Mouse (Mus musculus) embryonic facial prominence, embryonic 14.5 days (tissue): ENCODE results near the gene Atm. TPM values are rescaled to one million over a fixed set of nuclear protein-coding genes. Genes with fewer than 3 reads are reported as not detected.
A peak's percentile ranks its signal among the peaks of the same experiment; 100 is the strongest.

Experiments used
- ATAC-seq: fragments of 200-750 bp; cut with Nextera tagmentation; 2 replicates; pipeline ENCODE4 v1.8.0; 2017; ENCODE audit warnings: low read depth, moderate number of reproducible peaks, moderate TSS enrichment
- DNase-seq: peaks from one replicate; pipeline ENCODE4 v3.0.0-alpha.2; 2015; ENCODE audit warnings: low spot score
- H3K27ac ChIP-seq: fragments of 300-500 bp; sonication (generic); replicated peaks from 2 replicates; pipeline ENCODE4 v1.5.1; 2014; ENCODE audit warnings: low read depth, mild to moderate bottlenecking, low read length, moderate library complexity
- H3K27me3 ChIP-seq: fragments of 300-500 bp; sonication (generic); replicated peaks from 2 replicates; pipeline ENCODE4 v1.6.1; 2014; ENCODE audit warnings: low read length; ENCODE audit not compliant: control insufficient read depth, insufficient read depth
- H3K36me3 ChIP-seq: fragments of 300-500 bp; sonication (generic); 2 replicates; pipeline ENCODE4 v1.6.1; 2014; ENCODE audit warnings: low read length, mixed read lengths; ENCODE audit not compliant: control insufficient read depth, insufficient read depth
- H3K4me1 ChIP-seq: fragments of 300-500 bp; sonication (generic); 2 replicates; pipeline ENCODE4 v1.6.1; 2014; ENCODE audit warnings: antibody characterized with exemption, low read length; ENCODE audit not compliant: control insufficient read depth, insufficient read depth
- H3K4me2 ChIP-seq: fragments of 300-500 bp; sonication (generic); 2 replicates; pipeline ENCODE4 v1.6.1; 2014; ENCODE audit warnings: low read depth, mild to moderate bottlenecking, low read length, moderate library complexity, mixed read lengths
- H3K4me3 ChIP-seq: fragments of 300-500 bp; sonication (generic); 2 replicates; pipeline ENCODE4 v1.5.1; 2014; ENCODE audit warnings: low read depth, mild to moderate bottlenecking, low read length
- H3K9ac ChIP-seq: fragments of 300-500 bp; sonication (generic); 2 replicates; pipeline ENCODE4 v1.6.1; 2014; ENCODE audit warnings: low read depth, mild to moderate bottlenecking, low read length, moderate library complexity, mixed read lengths
- H3K9me3 ChIP-seq: fragments of 300-500 bp; sonication (generic); 2 replicates; pipeline ENCODE4 v1.6.1; 2016; ENCODE audit warnings: low read length; ENCODE audit not compliant: control insufficient read depth
- WGBS: fragments of 180-500 bp; shearing (Covaris S2); extraction: QIAGEN DNeasy Blood & Tissue Kit; methylation state at CpG from one replicate; pipeline ENCODE4 v1.1.7; 2014; 5-methylcytosine and 5-hydroxymethylcytosine counted together
- polyA plus RNA-seq: library from polyadenylated mRNA; unstranded; fragments of >200 nt; fragmentation: Nextera tagmentation; extraction: Ambion mirVana; gene quantifications from 2 replicates; pipeline ENCODE4 v1.2.1, GENCODE M21; 2014

Atm gene
- polyA plus RNA-seq, 1 experiment from 2014 or later, result 10.9 TPM

DNA sequence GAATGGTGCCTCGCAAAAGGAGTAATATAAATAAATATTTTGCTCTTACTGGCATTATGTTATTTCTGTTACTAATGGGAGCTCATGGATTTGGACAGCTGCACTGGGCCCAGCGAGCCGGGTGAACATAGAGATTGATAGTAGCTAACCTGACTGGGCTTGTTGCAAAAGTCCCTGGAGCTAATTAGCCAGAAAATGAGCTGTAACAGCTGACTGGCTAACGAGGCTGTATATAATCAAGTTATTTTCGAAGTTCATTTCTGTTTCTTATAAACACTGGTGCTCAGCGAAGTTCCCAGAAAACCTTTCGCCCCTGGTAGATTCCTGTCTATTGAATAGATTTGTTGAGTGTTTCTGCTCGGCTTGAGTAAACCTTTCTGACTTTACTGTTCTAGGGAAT, 133.5 kb downstream of the Atm start:
- H3K27ac ChIP-seq, result peak overlapping the region; percentile 67
- DNase-seq (peak; percentile 44), ATAC-seq (peak; percentile 20)
- H3K4me3 ChIP-seq, result no peak overlapping the region
- peak overlapping the region; percentile 44 for H3K4me2 ChIP-seq
- peaks cover under 1% of the 10 kb centered on the region; the same call in 1 of the 2 replicates for H3K36me3 ChIP-seq
- no peak overlapping the region for H3K9ac ChIP-seq
- peaks cover 12% of the 10 kb centered on the region; the same call in 1 of the 2 replicates for H3K4me1 ChIP-seq
- 53% methylated on average over 8 of the region's 8 CpGs for whole genome bisulfite sequencing
- H3K27me3 ChIP-seq, result no peaks in the 10 kb centered on the region
- no peaks in the 10 kb centered on the region for H3K9me3 ChIP-seq

DNA sequence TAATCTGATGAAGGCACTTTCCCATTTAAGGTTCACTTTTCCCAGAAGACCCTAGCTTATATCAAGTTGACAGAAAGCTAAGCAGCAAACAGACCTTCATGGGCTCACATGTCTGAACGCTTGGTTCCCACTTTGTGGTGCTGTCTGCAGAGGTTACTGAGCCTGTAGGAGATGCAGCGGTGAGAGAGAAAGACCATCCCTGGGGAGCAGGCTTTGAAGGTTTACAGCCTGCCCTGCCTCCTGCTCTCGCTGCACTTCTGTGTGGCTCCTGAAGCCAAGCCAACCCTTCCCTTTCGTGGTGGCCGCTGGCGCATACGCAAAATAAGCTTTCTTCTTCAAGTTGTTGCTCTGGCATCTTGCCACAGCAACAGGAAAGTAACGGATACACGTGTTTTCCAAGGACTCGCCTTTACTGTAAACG, 134.2 kb downstream of the Atm start, which contains the start of gene 4930550C14Rik:
4930550C14Rik (plus strand) TSS at position 35 of the 421 bp plus-strand sequence.
- peak within 1 kb of the TSS; percentile 11 for H3K4me3 ChIP-seq

GRCm38 (mm10) chr9:53401146-53401545, 135.4 kb downstream of the Atm start:
- no peaks in the 10 kb centered on the region for H3K9me3 ChIP-seq
- no peaks in the 10 kb centered on the region for H3K27me3 ChIP-seq
- 79% methylated on average over 8 of the region's 8 CpGs for WGBS
- no peak overlapping the region for H3K4me3 ChIP-seq
- H3K9ac ChIP-seq, result no peak overlapping the region
- H3K36me3 ChIP-seq, result peaks cover 10% of the 10 kb centered on the region
- no peak overlapping the region for H3K27ac ChIP-seq
- no peak overlapping the region for H3K4me2 ChIP-seq
- DNase-seq (no peak), ATAC-seq (no peak)
- peaks cover 12% of the 10 kb centered on the region; the same call in 1 of the 2 replicates for H3K4me1 ChIP-seq

More for the DNA sequence above, 134.2 kb downstream of the Atm start, which contains the start of gene 4930550C14Rik:
- ATAC-seq, result peak; percentile 15; the same call in 1 of the 2 replicates
- peak; percentile 88 for DNase-seq
- H3K36me3 ChIP-seq, result peaks cover 7% of the 10 kb centered on the region; the same call in 1 of the 2 replicates
- peak within 1 kb of the TSS; percentile 67 for H3K27ac ChIP-seq
- H3K4me1 ChIP-seq, result peaks cover 12% of the 10 kb centered on the region; the same call in 1 of the 2 replicates
- H3K9ac ChIP-seq, result peak within 1 kb of the TSS; percentile 40
- H3K9me3 ChIP-seq, result no peaks in the 10 kb centered on the region
- H3K27me3 ChIP-seq, result no peaks in the 10 kb centered on the region
- peak within 1 kb of the TSS; percentile 44 for H3K4me2 ChIP-seq
- 13% methylated on average over 11 of the region's 11 CpGs for WGBS

GRCm38 (mm10) chr9:53400696-53401095, 135.8 kb downstream of the Atm start:
- Histone ChIP-seq H3K36me3 (peaks cover 12% of the 10 kb centered on the region), H3K27ac (no peak overlapping the region), H3K27me3 (no peaks in the 10 kb centered on the region), H3K9ac (no peak overlapping the region), H3K4me1 (peaks cover 10% of the 10 kb centered on the region; the same call in 1 of the 2 replicates), H3K4me3 (no peak overlapping the region), H3K9me3 (no peaks in the 10 kb centered on the region), H3K4me2 (no peak overlapping the region)
- ATAC-seq, result no peak
- 81% methylated on average over 4 of the region's 4 CpGs for WGBS
- no peak for DNase-seq

GRCm38 (mm10) chr9:53399537-53399936, 137.0 kb downstream of the Atm start:
- H3K27ac ChIP-seq, result no peak overlapping the region
- no peak for DNase-seq
- peaks cover 12% of the 10 kb centered on the region for H3K36me3 ChIP-seq
- WGBS, result 90% methylated on average over 8 of the region's 8 CpGs
- H3K27me3 ChIP-seq, result no peaks in the 10 kb centered on the region
- H3K4me1 ChIP-seq, result peaks cover 9% of the 10 kb centered on the region; the same call in 1 of the 2 replicates
- no peak for ATAC-seq
- H3K4me3 ChIP-seq, result no peak overlapping the region
- H3K9me3 ChIP-seq, result no peaks in the 10 kb centered on the region
- H3K9ac ChIP-seq, result no peak overlapping the region
- no peak overlapping the region for H3K4me2 ChIP-seq

DNA sequence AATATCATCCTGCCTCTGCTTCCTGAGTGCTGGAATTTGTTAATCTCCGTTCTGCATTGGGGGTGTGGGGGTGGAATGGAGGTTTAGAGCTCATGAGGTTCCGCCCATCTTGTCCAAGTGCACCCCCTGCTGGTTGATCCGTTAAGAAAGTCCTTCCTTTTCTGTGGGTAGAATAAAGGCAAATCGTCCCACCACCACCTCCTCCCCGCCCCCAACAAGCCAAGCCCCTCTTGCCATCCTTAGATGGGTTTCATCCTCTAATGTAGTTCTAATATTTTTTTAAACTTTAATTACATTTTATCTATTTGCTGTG, 138.2 kb downstream of the Atm start:
- H3K27ac ChIP-seq, result no peak overlapping the region
- H3K27me3 ChIP-seq, result no peaks in the 10 kb centered on the region
- peaks cover 9% of the 10 kb centered on the region; the same call in 1 of the 2 replicates for H3K4me1 ChIP-seq
- H3K9me3 ChIP-seq, result no peaks in the 10 kb centered on the region
- DNase-seq (peak; percentile 34), ATAC-seq (no peak)
- 15% methylated on average over 5 of the region's 5 CpGs for WGBS
- no peak overlapping the region for H3K9ac ChIP-seq
- H3K4me2 ChIP-seq, result no peak overlapping the region
- peaks cover 12% of the 10 kb centered on the region for H3K36me3 ChIP-seq
- H3K4me3 ChIP-seq, result no peak overlapping the region

GRCm38 (mm10) chr9:53397685-53398387, 138.7 kb downstream of the Atm start:
- Histone ChIP-seq H3K4me1 (peaks cover 6% of the 10 kb centered on the region; the same call in 1 of the 2 replicates), H3K36me3 (peaks cover 15% of the 10 kb centered on the region), H3K9me3 (no peaks in the 10 kb centered on the region), H3K4me3 (no peak overlapping the region), H3K27me3 (no peaks in the 10 kb centered on the region), H3K27ac (no peak overlapping the region), H3K9ac (no peak overlapping the region), H3K4me2 (no peak overlapping the region)
- DNase-seq (no peak), ATAC-seq (no peak)
- 87% methylated on average over 13 of the region's 13 CpGs for WGBS

DNA sequence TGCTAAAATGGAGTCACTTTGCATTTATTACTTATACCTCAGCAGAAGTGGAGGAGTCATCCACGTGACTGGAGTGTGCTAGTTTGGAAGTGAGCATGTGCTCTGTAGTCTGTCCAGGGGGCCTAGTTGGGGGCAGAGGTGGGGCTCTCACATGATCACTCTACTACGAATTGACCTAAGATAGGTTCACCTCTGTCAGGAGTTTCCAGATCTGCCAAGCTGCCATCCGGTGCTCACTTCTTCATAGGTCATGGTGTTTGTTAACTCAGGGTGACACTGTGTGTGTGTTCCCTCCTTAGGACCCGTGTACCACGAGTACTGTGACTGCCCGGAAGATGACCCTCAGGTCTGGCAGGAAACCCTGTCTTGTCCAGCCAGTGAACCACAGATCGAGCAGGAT, 146.4 kb downstream of the Atm start:
- H3K27me3 ChIP-seq, result no peaks in the 10 kb centered on the region
- no peaks in the 10 kb centered on the region for H3K9me3 ChIP-seq
- peaks cover 2% of the 10 kb centered on the region; the same call in 1 of the 2 replicates for H3K4me1 ChIP-seq
- H3K27ac ChIP-seq, result no peak overlapping the region
- peaks cover 8% of the 10 kb centered on the region; the same call in 1 of the 2 replicates for H3K36me3 ChIP-seq
- no peak overlapping the region for H3K4me3 ChIP-seq
- no peak for DNase-seq
- 76% methylated on average over 7 of the region's 7 CpGs for WGBS
- H3K9ac ChIP-seq, result no peak overlapping the region
- no peak overlapping the region for H3K4me2 ChIP-seq
- ATAC-seq, result no peak
